ENCODE assay signal across 8 mouse cellular contexts in the genomic region with DNA sequence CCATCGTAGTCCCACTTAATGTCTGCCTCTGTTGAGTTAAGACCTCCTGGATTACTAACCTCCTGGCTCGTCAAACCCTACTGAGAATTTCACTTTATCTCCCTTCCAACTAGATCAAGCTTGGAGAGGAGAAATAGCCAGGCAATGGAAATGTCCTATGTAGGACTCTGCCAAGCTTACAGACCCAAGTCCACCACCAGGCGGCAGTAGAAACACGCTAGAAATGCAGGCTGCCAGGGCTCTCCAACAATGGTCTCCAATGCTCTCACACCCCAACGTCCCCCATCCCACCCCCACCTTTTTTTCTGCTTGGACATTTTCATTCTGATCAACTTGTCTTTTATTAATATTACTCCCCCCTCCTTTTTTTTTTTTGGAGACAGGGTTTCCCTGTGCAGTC. TPM values are rescaled to one million over a fixed set of nuclear protein-coding genes. Genes with fewer than 3 reads are reported as not detected.
DNase-seq lines count a peak whose midpoint lies in the region; ATAC-seq and TF ChIP-seq lines count a peak whose summit lies in the region.

No protein-coding gene starts in this region.

- no peak overlapping the region for H3K27ac ChIP-seq in hindbrain, embryonic 11.5 days (ENCODE audit: low read depth, low read length)
- no peak overlapping the region for H3K27ac ChIP-seq in hindbrain, embryonic 12.5 days
- H3K27ac ChIP-seq in hindbrain, embryonic 15.5 days (replicated peaks): no peak overlapping the region
- no peak overlapping the region for H3K27ac ChIP-seq in left cerebral cortex, adult 2 months

- 17% methylated on average over 5 of the region's 5 CpGs for WGBS in hindbrain, embryonic 11.5 days
- 23% methylated on average over 5 of the region's 5 CpGs for WGBS in hindbrain, embryonic 12.5 days
- WGBS in hindbrain, embryonic 15.5 days: 24% methylated on average over 5 of the region's 5 CpGs

- no peaks in the 10 kb centered on the region for H3K36me3 ChIP-seq in hindbrain, embryonic 11.5 days (ENCODE audit: control insufficient read depth, insufficient read depth, low read length)
- H3K36me3 ChIP-seq in hindbrain, embryonic 12.5 days: no peaks in the 10 kb centered on the region
- no peaks in the 10 kb centered on the region for H3K36me3 ChIP-seq in hindbrain, embryonic 15.5 days

- TF ChIP-seq CTCF in left cerebral cortex, adult 2 months (IDR thresholded peaks at IDR 0.05): peak; percentile 72

- H3K9ac ChIP-seq in hindbrain, embryonic 11.5 days (ENCODE audit: low read depth, low read length): no peak overlapping the region
- H3K9ac ChIP-seq in hindbrain, embryonic 12.5 days: no peak overlapping the region
- no peak overlapping the region for H3K9ac ChIP-seq in hindbrain, embryonic 15.5 days

- peak; percentile 58; the same call in 1 of the 2 replicates for ATAC-seq in hindbrain, embryonic 11.5 days (ENCODE audit: low FRiP score)
- no peak for ATAC-seq in hindbrain, embryonic 12.5 days (ENCODE audit: low FRiP score)
- ATAC-seq in frontal cortex, adult (ENCODE audit: low TSS enrichment): peak; percentile 77
- ATAC-seq in hindbrain, embryonic 15.5 days (ENCODE audit: low FRiP score, low read depth): peak; percentile 85; the same call in 1 of the 2 replicates
- peak; percentile 89 for ATAC-seq in megakaryocyte-erythroid progenitor cell, adult 5-6 weeks (replicated peaks; ENCODE audit: low FRiP score, low TSS enrichment, poor library complexity, severe bottlenecking)

- no peaks in the 10 kb centered on the region for H3K27me3 ChIP-seq in hindbrain, embryonic 11.5 days (ENCODE audit: control insufficient read depth, insufficient read depth, low read length)
- H3K27me3 ChIP-seq in hindbrain, embryonic 12.5 days: no peaks in the 10 kb centered on the region
- no peaks in the 10 kb centered on the region for H3K27me3 ChIP-seq in hindbrain, embryonic 15.5 days

- H3K4me2 ChIP-seq in hindbrain, embryonic 11.5 days (replicated peaks; ENCODE audit: low read depth, low read length): no peak overlapping the region
- H3K4me2 ChIP-seq in hindbrain, embryonic 12.5 days (replicated peaks): no peak overlapping the region
- no peak overlapping the region for H3K4me2 ChIP-seq in hindbrain, embryonic 15.5 days

- DNase-seq in hindbrain, embryonic 11.5 days (ENCODE audit: low spot score): peak; percentile 86
- peak; percentile 66 for DNase-seq in cerebellum, adult 8-10 months
- DNase-seq in left cerebral cortex, adult 2 months (ENCODE audit: extremely low spot score in 1 of 2, low spot score in 2 of 2): peak; percentile 60 to 72
- DNase-seq in spleen, adult 18-20 months: peak; percentile 53 to 78

- no peaks in the 10 kb centered on the region for H3K9me3 ChIP-seq in hindbrain, embryonic 11.5 days (ENCODE audit: control insufficient read depth, low read length)
- H3K9me3 ChIP-seq in hindbrain, embryonic 12.5 days (replicated peaks): no peaks in the 10 kb centered on the region
- no peaks in the 10 kb centered on the region for H3K9me3 ChIP-seq in hindbrain, embryonic 15.5 days

- intact Hi-C loops in left cerebral cortex, adult 2 months (cut with DNase I): loop anchor here (1.0 to 2.0 kb wide), 2 partner anchors 50 to 129 kb away; a partner anchor contains a TSS

- H3K4me1 ChIP-seq in hindbrain, embryonic 11.5 days (replicated peaks; ENCODE audit: control insufficient read depth, insufficient read depth, low read length): no peaks in the 10 kb centered on the region; the same call in 1 of the 2 replicates
- peaks cover 5% of the 10 kb centered on the region for H3K4me1 ChIP-seq in hindbrain, embryonic 12.5 days
- no peaks in the 10 kb centered on the region for H3K4me1 ChIP-seq in hindbrain, embryonic 15.5 days (replicated peaks)

- no peak overlapping the region for H3K4me3 ChIP-seq in hindbrain, embryonic 11.5 days (ENCODE audit: low read depth, low read length)
- no peak overlapping the region for H3K4me3 ChIP-seq in hindbrain, embryonic 12.5 days
- no peak overlapping the region for H3K4me3 ChIP-seq in hindbrain, embryonic 15.5 days
- no peak overlapping the region for H3K4me3 ChIP-seq in left cerebral cortex, adult 2 months

RNA-seq across cellular contexts. Expression of a gene that starts 5.4 kb away (rescaled TPM):
- polyA plus RNA-seq in hindbrain, embryonic 11.5 days (2014; fragmentation: Nextera tagmentation; extraction: Ambion mirVana): 56.7 and 82.9 TPM in 2 replicates
- 142 and 148 TPM in 2 replicates for polyA plus RNA-seq in hindbrain, embryonic 12.5 days (2016; fragmentation: Nextera tagmentation; extraction: Ambion mirVana)
- polyA plus RNA-seq in hindbrain, embryonic 15.5 days (2015; fragmentation: Nextera tagmentation; extraction: Ambion mirVana): 105 and 111 TPM in 2 replicates
- total RNA-seq in left cerebral cortex, adult 2 months (2021): 10 to 100 TPM; 75.5 to 90.0 TPM
- 160 and 198 TPM in 2 replicates for total RNA-seq in megakaryocyte-erythroid progenitor cell, adult 5-6 weeks (2014; fragmentation: Nextera tagmentation)
- total RNA-seq in megakaryocyte-erythroid progenitor cell, adult 5-6 weeks (2017): 184 and 193 TPM in 2 replicates

RNA-seq across cellular contexts. Expression of a gene that starts 49.9 kb away (rescaled TPM):
- polyA plus RNA-seq in hindbrain, embryonic 11.5 days (2014; fragmentation: Nextera tagmentation; extraction: Ambion mirVana): 8.0 and 8.5 TPM in 2 replicates
- 7.0 and 8.6 TPM in 2 replicates for polyA plus RNA-seq in hindbrain, embryonic 12.5 days (2016; fragmentation: Nextera tagmentation; extraction: Ambion mirVana)
- 9.2 and 9.6 TPM in 2 replicates for polyA plus RNA-seq in hindbrain, embryonic 15.5 days (2015; fragmentation: Nextera tagmentation; extraction: Ambion mirVana)
- 1 to 10 TPM; 7.9 to 9.0 TPM for total RNA-seq in left cerebral cortex, adult 2 months (2021)
- 0.70 and 3.1 TPM in 2 replicates for total RNA-seq in megakaryocyte-erythroid progenitor cell, adult 5-6 weeks (2014; fragmentation: Nextera tagmentation)
- total RNA-seq in megakaryocyte-erythroid progenitor cell, adult 5-6 weeks (2017): 0.94 and 2.1 TPM in 2 replicates

RNA-seq across cellular contexts. Expression of a gene that starts 54.4 kb away (rescaled TPM):
- polyA plus RNA-seq in hindbrain, embryonic 11.5 days (2014; fragmentation: Nextera tagmentation; extraction: Ambion mirVana): 132 and 133 TPM in 2 replicates
- 95.3 and 100 TPM in 2 replicates for polyA plus RNA-seq in hindbrain, embryonic 12.5 days (2016; fragmentation: Nextera tagmentation; extraction: Ambion mirVana)
- polyA plus RNA-seq in hindbrain, embryonic 15.5 days (2015; fragmentation: Nextera tagmentation; extraction: Ambion mirVana): 23.3 and 24.9 TPM in 2 replicates
- total RNA-seq in left cerebral cortex, adult 2 months (2021): under 1 TPM in 1 of 2 experiments, not detected in 1; 0.35 TPM
- 0.17 TPM in 1 of 2 replicates, not detected in the other for total RNA-seq in megakaryocyte-erythroid progenitor cell, adult 5-6 weeks (2014; fragmentation: Nextera tagmentation)
- total RNA-seq in megakaryocyte-erythroid progenitor cell, adult 5-6 weeks (2017): not detected in 2 replicates
